Mouse (Mus musculus): ENCODE results near the gene Atg4c.

DNA sequence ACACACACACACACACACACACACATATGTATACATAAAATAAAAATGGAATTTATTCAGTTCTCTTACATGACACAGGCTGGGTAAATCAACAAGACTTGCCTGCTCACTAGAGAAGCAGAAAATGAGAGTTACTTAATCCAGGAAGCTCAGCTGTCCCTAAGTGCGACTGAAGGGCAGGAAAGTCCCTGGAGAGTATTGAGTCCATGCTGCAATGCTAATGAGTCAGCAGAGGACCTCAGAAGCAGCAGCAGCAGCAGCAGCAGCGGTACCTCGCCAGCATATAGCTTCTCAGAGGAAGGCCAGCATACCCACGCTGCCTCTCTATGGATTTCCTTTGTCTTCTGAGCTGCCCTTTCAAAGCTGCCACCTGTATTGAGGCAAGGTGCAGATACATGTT is 30.2 kb upstream of the Atg4c start:
- TF ChIP-seq CTCF (IDR thresholded peaks at IDR 0.05; ENCODE audit: borderline replicate concordance, insufficient read depth, low read depth, low read length) (no peak), POLR2A (IDR thresholded peaks at IDR 0.05; ENCODE audit: borderline replicate concordance, insufficient read depth, low read length) (no peak)
